8 mouse cellular contexts compared by ENCODE assay signal in the genomic region with DNA sequence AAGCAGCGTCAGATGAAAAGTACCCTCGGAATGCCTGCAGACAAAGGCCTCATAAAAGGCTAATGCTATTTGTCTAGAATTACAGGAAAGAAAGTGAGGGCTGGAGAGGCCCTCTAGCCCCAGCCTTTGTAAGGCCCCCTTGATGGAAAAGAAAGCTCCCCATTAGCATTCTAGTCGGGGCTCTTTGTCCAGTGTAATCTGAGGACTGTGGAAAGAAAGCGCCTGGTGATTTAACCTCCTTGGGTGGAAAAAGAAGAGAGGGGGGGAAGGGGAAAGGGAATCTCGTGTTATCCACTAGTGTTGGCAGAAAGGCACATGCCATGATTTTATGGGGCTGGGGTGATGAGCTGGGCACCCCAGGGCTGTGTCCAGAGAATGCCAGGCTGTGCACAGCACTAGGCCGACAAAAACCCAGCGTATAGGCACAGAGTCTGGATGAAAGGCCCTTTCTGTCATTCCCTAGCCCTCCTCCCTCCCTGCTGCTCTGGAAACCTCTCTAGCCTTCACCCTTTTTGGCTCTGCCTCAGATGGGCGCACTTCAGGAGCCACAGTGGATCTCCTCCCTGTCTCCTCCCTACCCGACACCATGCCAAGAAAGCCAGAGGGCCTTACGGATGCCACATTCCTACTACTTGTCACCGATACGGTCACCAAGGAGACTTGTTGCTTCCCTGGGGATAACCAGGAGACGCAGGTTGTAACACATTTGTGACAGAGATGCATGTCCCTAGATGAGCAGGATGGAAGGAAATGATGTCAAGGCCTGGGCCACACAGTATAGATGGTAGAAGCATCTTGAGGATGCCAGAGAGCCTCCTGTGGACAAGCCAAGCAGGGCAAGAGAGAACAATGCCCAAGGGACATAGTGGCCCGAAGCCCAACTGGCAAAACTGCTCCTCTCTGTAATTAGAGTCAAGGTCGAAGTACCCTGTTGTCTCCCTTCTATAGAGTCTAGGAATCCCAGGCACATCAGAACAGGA.
DNase-seq lines count a peak whose midpoint lies in the region; ATAC-seq and TF ChIP-seq lines count a peak whose summit lies in the region.

No protein-coding gene starts in this region.

- H3K4me3 ChIP-seq in lung, embryonic 16.5 days (ENCODE audit: low read length), result no peak overlapping the region
- H3K4me3 ChIP-seq in hindbrain, embryonic 10.5 days, result peak overlapping the region; percentile 29
- H3K4me3 ChIP-seq in midbrain, postnatal 0 days (ENCODE audit: low read depth, low read length), result no peak overlapping the region
- H3K4me3 ChIP-seq in liver, embryonic 11.5 days (ENCODE audit: low read depth, low read length), result no peak overlapping the region

- peaks cover 27% of the 10 kb centered on the region for H3K4me1 ChIP-seq in lung, embryonic 16.5 days (replicated peaks; ENCODE audit: control insufficient read depth, insufficient read depth, low read length)
- peaks cover 72% of the 10 kb centered on the region for H3K4me1 ChIP-seq in hindbrain, embryonic 10.5 days (replicated peaks)
- peaks cover 11% of the 10 kb centered on the region for H3K4me1 ChIP-seq in midbrain, postnatal 0 days (ENCODE audit: insufficient read depth, low read length)
- peaks cover 21% of the 10 kb centered on the region for H3K4me1 ChIP-seq in liver, embryonic 11.5 days (replicated peaks; ENCODE audit: control insufficient read depth, insufficient read depth, low read length)

- WGBS in lung, embryonic 16.5 days, result 53% methylated on average over 15 of the region's 15 CpGs
- WGBS in hindbrain, embryonic 10.5 days, result 15% methylated on average over 15 of the region's 15 CpGs
- WGBS in midbrain, postnatal 0 days, result 12% methylated on average over 15 of the region's 15 CpGs
- WGBS in liver, embryonic 11.5 days, result 75% methylated on average over 15 of the region's 15 CpGs

- H3K36me3 ChIP-seq in lung, embryonic 16.5 days (ENCODE audit: control insufficient read depth, insufficient read depth, low read length), result no peaks in the 10 kb centered on the region
- 0 out of 2 replicates have a peak, but pooled peaks cover 12% of the 10 kb centered on the region for H3K36me3 ChIP-seq in hindbrain, embryonic 10.5 days
- H3K36me3 ChIP-seq in midbrain, postnatal 0 days (ENCODE audit: insufficient read depth, low read length), result no peaks in the 10 kb centered on the region
- no peaks in the 10 kb centered on the region for H3K36me3 ChIP-seq in liver, embryonic 11.5 days (ENCODE audit: control insufficient read depth, insufficient read depth, low read length)

- no peaks in the 10 kb centered on the region for H3K27me3 ChIP-seq in lung, embryonic 16.5 days (ENCODE audit: control insufficient read depth, insufficient read depth, low read depth, low read length)
- peaks cover 23% of the 10 kb centered on the region for H3K27me3 ChIP-seq in hindbrain, embryonic 10.5 days (ENCODE audit: insufficient read depth, poor library complexity, severe bottlenecking)
- H3K27me3 ChIP-seq in midbrain, postnatal 0 days (ENCODE audit: insufficient read depth, low read length), result no peaks in the 10 kb centered on the region
- no peaks in the 10 kb centered on the region for H3K27me3 ChIP-seq in liver, embryonic 11.5 days (replicated peaks; ENCODE audit: control insufficient read depth, insufficient read depth, low read length)

- H3K4me2 ChIP-seq in lung, embryonic 16.5 days (ENCODE audit: low read depth, low read length), result no peak overlapping the region
- peak overlapping the region; percentile 12; the same call in 1 of the 2 replicates for H3K4me2 ChIP-seq in midbrain, postnatal 0 days (ENCODE audit: low read depth, low read length, poor library complexity, severe bottlenecking)
- no peak overlapping the region for H3K4me2 ChIP-seq in liver, embryonic 11.5 days

- no peaks in the 10 kb centered on the region for H3K9me3 ChIP-seq in lung, embryonic 16.5 days (ENCODE audit: control insufficient read depth, low read length)
- no peaks in the 10 kb centered on the region for H3K9me3 ChIP-seq in hindbrain, embryonic 10.5 days
- no peaks in the 10 kb centered on the region for H3K9me3 ChIP-seq in midbrain, postnatal 0 days (ENCODE audit: low read length)
- no peaks in the 10 kb centered on the region for H3K9me3 ChIP-seq in liver, embryonic 11.5 days (ENCODE audit: control insufficient read depth, low read length)

- TF ChIP-seq CTCF in midbrain, postnatal 0 days (IDR thresholded peaks at IDR 0.05), result no peak

- 0 out of 2 replicates have a peak overlapping the region, but pooled peaks have one; percentile 2 for H3K9ac ChIP-seq in lung, embryonic 16.5 days (ENCODE audit: low read length)
- H3K9ac ChIP-seq in midbrain, postnatal 0 days (replicated peaks; ENCODE audit: low read length, poor library complexity, severe bottlenecking), result no peak overlapping the region
- H3K9ac ChIP-seq in liver, embryonic 11.5 days (ENCODE audit: low read depth, low read length), result no peak overlapping the region

- DNase-seq in adrenal gland, adult 2 months, result peak; percentile 32
- DNase-seq in adrenal gland, postnatal 4 days (ENCODE audit: low spot score in 2 of 2), result no peak
- no peak for DNase-seq in lung, postnatal 25 days (ENCODE audit: low spot score)
- peak; percentile 73 for DNase-seq in hindbrain, embryonic 10.5 days (ENCODE audit: low spot score)
- peak; percentile 79 for DNase-seq in midbrain, postnatal 0 days (ENCODE audit: low spot score)
- DNase-seq in kidney, adult 18-20 months, result no peak
- no peak for DNase-seq in liver, embryonic 11.5 days (ENCODE audit: low spot score)

- peak; percentile 44; the same call in 1 of the 2 replicates for ATAC-seq in lung, embryonic 16.5 days (ENCODE audit: low read depth)
- ATAC-seq in midbrain, postnatal 0 days (ENCODE audit: low FRiP score), result peak; percentile 87
- no peak for ATAC-seq in liver, embryonic 11.5 days (replicated peaks; ENCODE audit: low FRiP score)

- peak overlapping the region; percentile 44 for H3K27ac ChIP-seq in lung, embryonic 16.5 days (ENCODE audit: low read length)
- peak overlapping the region; percentile 96 for H3K27ac ChIP-seq in hindbrain, embryonic 10.5 days
- H3K27ac ChIP-seq in midbrain, postnatal 0 days (ENCODE audit: low read depth, low read length), result peak overlapping the region; percentile 62
- no peak overlapping the region for H3K27ac ChIP-seq in liver, embryonic 11.5 days (ENCODE audit: low read depth, low read length)

Comparison
In these comparisons a context has a peak if more than half of its experiments do, and no peak if none do; other contexts are left out.
1. DNase-seq: peak in adrenal gland, adult 2 months (single experiment), hindbrain, embryonic 10.5 days (single experiment) and midbrain, postnatal 0 days (single experiment); none in adrenal gland, postnatal 4 days (0 of 2), lung, postnatal 25 days (single experiment), kidney, adult 18-20 months (single experiment) and liver, embryonic 11.5 days (single experiment).